Mouse (Mus musculus): ENCODE results near the gene Etfb. TPM values are rescaled to one million over a fixed set of nuclear protein-coding genes. Genes with fewer than 3 reads are reported as not detected.

Etfb gene
- polyA plus RNA-seq, 1 experiment from 2014 or later = 275 TPM

GRCm38 (mm10) chr7:43481191-43481590 lies 37.3 kb downstream of the Etfb start:
- Histone ChIP-seq H3K27me3 (peaks cover 22% of the 10 kb centered on the region), H3K27ac (no peak overlapping the region), H3K9me3 (no peaks in the 10 kb centered on the region), H3K36me3 (no peaks in the 10 kb centered on the region), H3K9ac (no peak overlapping the region), H3K4me3 (no peak overlapping the region), H3K4me1 (peaks cover 5% of the 10 kb centered on the region; the same call in 1 of the 2 replicates), H3K4me2 (no peak overlapping the region)
- 62% methylated on average over 3 of the region's 3 CpGs for WGBS
- ATAC-seq (ENCODE audit: insufficient number of reproducible peaks, low FRiP score, low TSS enrichment, low read depth) = no peak

DNA sequence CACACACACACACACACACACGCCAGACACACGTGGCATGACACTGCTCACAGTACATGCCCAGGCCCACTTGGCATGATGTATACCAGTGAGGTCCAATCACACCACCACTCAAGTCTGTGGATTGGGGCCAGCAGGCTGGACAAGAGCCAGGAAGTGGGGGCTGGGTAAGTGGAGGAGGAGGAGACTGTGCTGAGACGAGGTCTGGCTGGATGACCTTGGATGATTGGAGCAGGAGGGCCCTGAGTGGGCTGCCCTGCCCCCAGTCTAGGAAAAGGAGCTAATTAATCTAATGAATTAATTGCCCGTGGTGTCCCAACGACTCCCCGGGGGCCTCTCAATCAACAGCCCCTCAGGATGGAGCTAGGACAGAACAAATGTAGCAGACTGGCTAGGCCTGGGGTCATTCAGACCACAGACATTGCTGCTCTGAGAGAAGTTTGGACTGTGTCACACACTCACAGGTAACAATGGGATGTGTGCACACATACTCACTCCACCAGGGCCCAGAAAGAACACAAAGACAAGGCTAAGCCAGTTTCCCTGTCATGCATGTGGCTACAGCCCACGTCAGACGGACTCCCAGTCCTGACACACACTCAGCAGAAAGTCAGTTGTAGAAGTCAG lies 38.3 kb downstream of the Etfb start:
- 57% methylated on average over 8 of the region's 8 CpGs for WGBS
- ATAC-seq (ENCODE audit: insufficient number of reproducible peaks, low FRiP score, low TSS enrichment, low read depth) = no peak
- Histone ChIP-seq H3K27me3 (peaks cover 12% of the 10 kb centered on the region), H3K27ac (no peak overlapping the region), H3K9ac (no peak overlapping the region), H3K4me1 (no peaks in the 10 kb centered on the region), H3K4me3 (no peak overlapping the region), H3K9me3 (no peaks in the 10 kb centered on the region), H3K4me2 (no peak overlapping the region), H3K36me3 (no peaks in the 10 kb centered on the region)

GRCm38 (mm10) chr7:43483236-43483635 lies 39.4 kb downstream of the Etfb start:
- H3K27ac ChIP-seq = no peak overlapping the region
- no peaks in the 10 kb centered on the region for H3K36me3 ChIP-seq
- H3K4me2 ChIP-seq = no peak overlapping the region
- no peaks in the 10 kb centered on the region for H3K4me1 ChIP-seq
- H3K27me3 ChIP-seq = peaks cover 2% of the 10 kb centered on the region
- H3K9ac ChIP-seq = no peak overlapping the region
- no peaks in the 10 kb centered on the region for H3K9me3 ChIP-seq
- no peak for ATAC-seq (ENCODE audit: insufficient number of reproducible peaks, low FRiP score, low TSS enrichment, low read depth)
- WGBS = 14% methylated on average over 10 of the region's 10 CpGs
- H3K4me3 ChIP-seq = no peak overlapping the region

DNA sequence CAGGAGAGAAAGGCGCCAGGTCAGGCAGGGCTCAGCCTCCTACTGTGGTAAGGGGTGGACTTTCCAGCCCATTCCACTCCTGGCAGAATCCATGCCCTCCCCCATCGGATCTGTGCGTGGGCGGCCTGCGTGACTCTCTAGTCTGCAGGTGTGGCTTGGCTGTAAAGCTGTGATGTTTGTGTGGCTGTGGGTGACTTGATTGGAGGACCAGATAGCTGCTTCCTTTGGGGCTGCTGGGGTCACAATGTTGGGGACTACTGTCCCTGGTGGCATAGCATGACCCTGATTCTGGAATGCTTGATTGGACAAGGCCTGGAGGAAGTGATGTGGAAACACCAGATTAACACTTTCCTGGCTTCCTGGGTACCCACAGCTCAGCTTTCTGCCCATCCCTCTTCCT lies 44.8 kb downstream of the Etfb start:
- no peak overlapping the region for H3K9ac ChIP-seq
- H3K36me3 ChIP-seq = no peaks in the 10 kb centered on the region
- peaks cover 10% of the 10 kb centered on the region; the same call in 1 of the 2 replicates for H3K27me3 ChIP-seq
- H3K4me1 ChIP-seq = peaks cover 11% of the 10 kb centered on the region
- no peaks in the 10 kb centered on the region for H3K9me3 ChIP-seq
- H3K27ac ChIP-seq = no peak overlapping the region
- ATAC-seq (ENCODE audit: insufficient number of reproducible peaks, low FRiP score, low TSS enrichment, low read depth) = no peak
- WGBS = 46% methylated on average over 5 of the region's 5 CpGs
- no peak overlapping the region for H3K4me3 ChIP-seq
- H3K4me2 ChIP-seq = no peak overlapping the region

- no peak for ATAC-seq (ENCODE audit: insufficient number of reproducible peaks, low FRiP score, low TSS enrichment, low read depth)
- Histone ChIP-seq H3K4me2 (peak within 1 kb of the TSS; percentile 85), H3K27me3 (peaks cover 14% of the 10 kb centered on the region; the same call in 1 of the 2 replicates), H3K9ac (peak within 1 kb of the TSS; percentile 33; the same call in 1 of the 2 replicates), H3K4me3 (peak within 1 kb of the TSS; percentile 49), H3K27ac (no peak within 1 kb of the TSS), H3K36me3 (no peaks in the 10 kb centered on the region), H3K9me3 (no peaks in the 10 kb centered on the region), H3K4me1 (peaks cover 11% of the 10 kb centered on the region)
- 3% methylated on average over 21 of the region's 41 CpGs for WGBS
These were observed 45.8 kb downstream of the Etfb start, which contains the start of gene Iglon5 for GRCm38 (mm10) chr7:43489631-43490125. Gene Iglon5, minus strand, starts transcription at chr7:43490075.

DNA sequence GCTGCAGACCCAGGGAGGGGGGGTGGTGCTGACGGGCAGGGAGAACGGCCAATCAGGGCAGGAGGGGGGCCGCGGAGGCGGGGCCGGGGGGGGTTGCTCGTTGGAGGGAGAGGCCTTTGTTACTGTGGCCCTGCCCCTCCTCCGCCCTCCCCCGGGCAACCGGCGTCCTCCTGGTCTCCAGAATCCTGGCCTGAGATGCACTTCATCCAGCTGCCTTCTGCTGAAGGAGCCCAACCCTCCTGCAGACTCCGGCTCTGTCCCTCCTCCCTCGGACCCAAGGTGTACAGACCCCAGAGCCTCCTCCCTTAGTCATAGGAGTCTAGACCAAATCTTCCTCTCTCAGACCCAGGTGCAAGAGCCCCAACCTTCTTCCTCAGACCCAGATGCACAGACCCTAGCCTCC lies 46.3 kb downstream of the Etfb start:
- no peak overlapping the region for H3K27ac ChIP-seq
- H3K36me3 ChIP-seq = no peaks in the 10 kb centered on the region
- peak overlapping the region; percentile 49 for H3K4me3 ChIP-seq
- 0 out of 2 replicates have a peak overlapping the region, but pooled peaks have one; percentile 26 for H3K9ac ChIP-seq
- peaks cover 19% of the 10 kb centered on the region for H3K27me3 ChIP-seq
- no peaks in the 10 kb centered on the region for H3K9me3 ChIP-seq
- peak; percentile 73 for ATAC-seq (ENCODE audit: insufficient number of reproducible peaks, low FRiP score, low TSS enrichment, low read depth)
- 3% methylated on average over 12 of the region's 13 CpGs for WGBS
- peaks cover 11% of the 10 kb centered on the region for H3K4me1 ChIP-seq
- peak overlapping the region; percentile 85 for H3K4me2 ChIP-seq

DNA sequence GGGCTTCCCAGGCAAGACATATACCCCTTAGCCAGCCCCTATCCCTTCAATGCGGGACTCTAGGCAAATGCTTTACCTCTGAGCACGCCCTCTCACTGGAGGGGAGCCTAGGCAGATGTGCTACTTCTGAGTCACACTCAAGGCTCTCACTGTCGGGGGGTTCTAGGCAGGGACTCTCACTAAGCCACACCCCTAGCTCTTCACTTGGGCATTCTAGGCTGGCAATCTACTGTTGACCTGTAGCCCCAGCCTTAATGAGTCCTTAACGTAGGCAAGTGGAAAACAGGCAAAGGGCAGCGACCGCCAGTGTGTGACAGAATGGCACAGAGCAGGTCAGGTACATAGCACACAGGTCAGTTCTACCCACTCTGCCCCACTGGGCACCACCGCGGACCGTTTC lies 47.0 kb downstream of the Etfb start:
- H3K9ac ChIP-seq = no peak overlapping the region
- no peak overlapping the region for H3K4me2 ChIP-seq
- no peak overlapping the region for H3K4me3 ChIP-seq
- no peak for ATAC-seq (ENCODE audit: insufficient number of reproducible peaks, low FRiP score, low TSS enrichment, low read depth)
- peaks cover 11% of the 10 kb centered on the region for H3K4me1 ChIP-seq
- H3K27me3 ChIP-seq = peaks cover 23% of the 10 kb centered on the region
- 63% methylated on average over 9 of the region's 9 CpGs for WGBS
- no peak overlapping the region for H3K27ac ChIP-seq
- no peaks in the 10 kb centered on the region for H3K36me3 ChIP-seq
- no peaks in the 10 kb centered on the region for H3K9me3 ChIP-seq

- Histone ChIP-seq H3K4me1 (no peaks in the 10 kb centered on the region), H3K4me3 (no peak overlapping the region), H3K9ac (no peak overlapping the region), H3K27ac (no peak overlapping the region), H3K36me3 (no peaks in the 10 kb centered on the region), H3K9me3 (no peaks in the 10 kb centered on the region), H3K27me3 (peaks cover 17% of the 10 kb centered on the region), H3K4me2 (no peak overlapping the region)
- no peak for ATAC-seq (ENCODE audit: insufficient number of reproducible peaks, low FRiP score, low TSS enrichment, low read depth)
- 13% methylated on average over 21 of the region's 21 CpGs for WGBS
These were observed 51.6 kb downstream of the Etfb start for GRCm38 (mm10) chr7:43495343-43496021.

Small RNAs within 50 kb of the gene (microRNA-seq; reads per million reads assigned to microRNA genes)
- 0.61 reads per million for gene Mir7051

Other genes starting within 250 kb of the Etfb start
- gene Zfp715, start 130.8 kb upstream of the Etfb start, polyA plus RNA-seq (2015; fragmentation: Nextera tagmentation; extraction: Ambion mirVana) = 15.0 and 15.5 TPM in 2 replicates
- 0.31 and 0.35 TPM in 2 replicates for gene Siglecf, start 92.7 kb upstream of the Etfb start, polyA plus RNA-seq (2015; fragmentation: Nextera tagmentation; extraction: Ambion mirVana)
- gene Siglecg, start 35.9 kb upstream of the Etfb start, polyA plus RNA-seq (2015; fragmentation: Nextera tagmentation; extraction: Ambion mirVana) = 0.06 and 0.12 TPM in 2 replicates
- gene Lim2, start 16.4 kb upstream of the Etfb start, polyA plus RNA-seq (2015; fragmentation: Nextera tagmentation; extraction: Ambion mirVana) = not detected in 2 replicates
- 3.4 and 4.2 TPM in 2 replicates for gene Nkg7, start 7.0 kb upstream of the Etfb start, polyA plus RNA-seq (2015; fragmentation: Nextera tagmentation; extraction: Ambion mirVana)
- gene Cldnd2, start 3.3 kb upstream of the Etfb start, polyA plus RNA-seq (2015; fragmentation: Nextera tagmentation; extraction: Ambion mirVana) = not detected in 2 replicates
- gene Gm45233, start within 50 bp of the Etfb start, polyA plus RNA-seq (2015; fragmentation: Nextera tagmentation; extraction: Ambion mirVana) = 0.37 and 0.99 TPM in 2 replicates
- gene Vsig10l, start 19.1 kb downstream of the Etfb start, polyA plus RNA-seq (2015; fragmentation: Nextera tagmentation; extraction: Ambion mirVana) = 18.1 and 21.7 TPM in 2 replicates
- gene Iglon5, start 46.0 kb downstream of the Etfb start, polyA plus RNA-seq (2015; fragmentation: Nextera tagmentation; extraction: Ambion mirVana) = 0.74 and 1.1 TPM in 2 replicates
- not detected in 2 replicates for gene 4931406B18Rik, start 61.9 kb downstream of the Etfb start, polyA plus RNA-seq (2015; fragmentation: Nextera tagmentation; extraction: Ambion mirVana)
- gene Cd33, start 100.3 kb downstream of the Etfb start, polyA plus RNA-seq (2015; fragmentation: Nextera tagmentation; extraction: Ambion mirVana) = 1.4 and 2.2 TPM in 2 replicates
- gene Zfp658, start 118.2 kb downstream of the Etfb start, polyA plus RNA-seq (2015; fragmentation: Nextera tagmentation; extraction: Ambion mirVana) = 3.6 and 4.3 TPM in 2 replicates
- gene Zfp719, start 135.5 kb downstream of the Etfb start, polyA plus RNA-seq (2015; fragmentation: Nextera tagmentation; extraction: Ambion mirVana) = 14.2 and 14.5 TPM in 2 replicates
- gene Zfp819, start 163.1 kb downstream of the Etfb start, polyA plus RNA-seq (2015; fragmentation: Nextera tagmentation; extraction: Ambion mirVana) = 0.19 TPM in 1 of 2 replicates, not detected in the other
- gene Ceacam18, start 190.6 kb downstream of the Etfb start, polyA plus RNA-seq (2015; fragmentation: Nextera tagmentation; extraction: Ambion mirVana) = not detected in 2 replicates
- gene Siglece, start 216.1 kb downstream of the Etfb start, polyA plus RNA-seq (2015; fragmentation: Nextera tagmentation; extraction: Ambion mirVana) = 1.2 TPM in 2 replicates
- gene Ctu1, start 227.9 kb downstream of the Etfb start, polyA plus RNA-seq (2015; fragmentation: Nextera tagmentation; extraction: Ambion mirVana) = 16.4 and 17.9 TPM in 2 replicates
- not detected in 2 replicates for gene Klk14, start 246.3 kb downstream of the Etfb start, polyA plus RNA-seq (2015; fragmentation: Nextera tagmentation; extraction: Ambion mirVana)

Measured in limb, embryonic 15.5 days (tissue).